Comparison of ENCODE assay signal across 12 mouse cellular contexts in the genomic region with DNA sequence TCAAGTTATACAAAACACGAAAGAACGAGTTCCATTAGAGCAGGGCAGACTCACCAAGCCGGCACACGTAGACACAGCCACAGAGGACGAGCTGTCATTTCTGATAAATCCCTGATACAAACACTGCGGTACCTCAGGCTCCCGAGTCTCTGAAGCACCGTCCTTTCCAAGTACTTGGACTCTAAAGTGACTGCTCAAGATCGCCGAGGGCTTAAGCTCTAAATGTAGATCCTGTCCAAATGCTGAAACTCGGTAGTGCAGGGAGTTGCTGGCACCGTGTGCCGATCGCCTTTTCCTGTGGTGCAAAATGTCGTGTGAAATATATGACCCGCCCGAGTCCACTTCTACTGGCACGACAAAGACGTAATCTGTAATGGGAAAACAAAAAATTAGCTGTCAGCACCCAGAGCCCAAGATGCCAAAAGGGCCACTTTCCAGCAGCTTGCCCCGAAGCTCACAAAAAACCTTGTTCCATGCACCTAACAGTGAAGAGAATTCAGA. TPM values are rescaled to one million over a fixed set of nuclear protein-coding genes. Genes with fewer than 3 reads are reported as not detected.
DNase-seq lines count a peak whose midpoint lies in the region; ATAC-seq and TF ChIP-seq lines count a peak whose summit lies in the region.
"Had no signal": no experiment of that assay in that cellular context is flagged by ENCODE, and none has a peak within 500 bp of the region (broad histone marks: within the 10 kb centered on the region; RNA-seq: fewer than 3 reads in every experiment).

No protein-coding gene starts in this region.

- H3K4me2 ChIP-seq in forebrain, embryonic 13.5 days, result peak overlapping the region; percentile 48
- H3K4me2 ChIP-seq in forebrain, embryonic 11.5 days (ENCODE audit: low read depth, low read length, severe bottlenecking), result no peak overlapping the region
- peak overlapping the region; percentile 23; the same call in 1 of the 2 replicates for H3K4me2 ChIP-seq in midbrain, embryonic 13.5 days (replicated peaks)
- H3K4me2 ChIP-seq in forebrain, postnatal 0 days (ENCODE audit: low read depth), result peak overlapping the region; percentile 42

- WGBS in forebrain, embryonic 13.5 days, result 37% methylated on average over 20 of the region's 20 CpGs
- 61% methylated on average over 20 of the region's 20 CpGs for WGBS in forebrain, embryonic 11.5 days
- 52% methylated on average over 20 of the region's 20 CpGs for WGBS in midbrain, embryonic 13.5 days
- 78% methylated on average over 20 of the region's 20 CpGs for WGBS in midbrain, embryonic 10.5 days
- 23% methylated on average over 20 of the region's 20 CpGs for WGBS in forebrain, postnatal 0 days
- WGBS in thymus, adult 2 months, result 73% methylated on average over 20 of the region's 20 CpGs

- H3K9ac ChIP-seq in forebrain, embryonic 13.5 days, result peak overlapping the region; percentile 36
- no peak overlapping the region for H3K9ac ChIP-seq in forebrain, embryonic 11.5 days (ENCODE audit: low read length)
- no peak overlapping the region for H3K9ac ChIP-seq in midbrain, embryonic 13.5 days (replicated peaks)
- peak overlapping the region; percentile 11; the same call in 1 of the 2 replicates for H3K9ac ChIP-seq in forebrain, postnatal 0 days

- H3K4me1 ChIP-seq in forebrain, embryonic 13.5 days, result peaks cover 35% of the 10 kb centered on the region
- H3K4me1 ChIP-seq in forebrain, embryonic 11.5 days (replicated peaks; ENCODE audit: control insufficient read depth, insufficient read depth, low read length), result peaks cover 10% of the 10 kb centered on the region
- peaks cover 30% of the 10 kb centered on the region for H3K4me1 ChIP-seq in midbrain, embryonic 13.5 days (replicated peaks)
- peaks cover 17% of the 10 kb centered on the region for H3K4me1 ChIP-seq in midbrain, embryonic 10.5 days
- no peaks in the 10 kb centered on the region for H3K4me1 ChIP-seq in forebrain, postnatal 0 days (ENCODE audit: insufficient read depth)
- no peaks in the 10 kb centered on the region for H3K4me1 ChIP-seq in thymus, adult 2 months (replicated peaks; ENCODE audit: control insufficient read depth, insufficient read depth, low read length)

- H3K27me3 ChIP-seq in forebrain, embryonic 13.5 days, result peaks cover 7% of the 10 kb centered on the region
- H3K27me3 ChIP-seq in forebrain, embryonic 11.5 days (ENCODE audit: control insufficient read depth, insufficient read depth, low read length), result peaks cover 23% of the 10 kb centered on the region
- H3K27me3 ChIP-seq in midbrain, embryonic 13.5 days, result peaks cover 31% of the 10 kb centered on the region
- H3K27me3 ChIP-seq in midbrain, embryonic 10.5 days (ENCODE audit: low read depth, poor library complexity, severe bottlenecking), result peaks cover 38% of the 10 kb centered on the region
- no peaks in the 10 kb centered on the region for H3K27me3 ChIP-seq in forebrain, postnatal 0 days (ENCODE audit: insufficient read depth, low read length)
- no peaks in the 10 kb centered on the region for H3K27me3 ChIP-seq in thymus, adult 2 months (ENCODE audit: control insufficient read depth, insufficient read depth, low read length)

- no peak for TF ChIP-seq CTCF in forebrain, postnatal 0 days (IDR thresholded peaks at IDR 0.05; ENCODE audit: low read depth)
- no peak for TF ChIP-seq CTCF in thymus, adult 2 months (IDR thresholded peaks at IDR 0.05; ENCODE audit: borderline replicate concordance, control insufficient read depth, extremely low read depth, insufficient read depth, low read length, poor library complexity)

- ATAC-seq in forebrain, embryonic 13.5 days, result peak; percentile 17; the same call in 1 of the 2 replicates
- ATAC-seq in forebrain, embryonic 11.5 days (replicated peaks; ENCODE audit: low FRiP score), result no peak
- no peak for ATAC-seq in midbrain, embryonic 13.5 days
- no peak for ATAC-seq in forebrain, postnatal 0 days

- no peaks in the 10 kb centered on the region for H3K36me3 ChIP-seq in forebrain, embryonic 13.5 days (ENCODE audit: poor library complexity, severe bottlenecking)
- H3K36me3 ChIP-seq in forebrain, embryonic 11.5 days (ENCODE audit: control insufficient read depth, insufficient read depth, low read length), result no peaks in the 10 kb centered on the region
- H3K36me3 ChIP-seq in midbrain, embryonic 13.5 days, result no peaks in the 10 kb centered on the region
- H3K36me3 ChIP-seq in midbrain, embryonic 10.5 days, result no peaks in the 10 kb centered on the region
- no peaks in the 10 kb centered on the region for H3K36me3 ChIP-seq in forebrain, postnatal 0 days (ENCODE audit: insufficient read depth)
- H3K36me3 ChIP-seq in thymus, adult 2 months (ENCODE audit: control insufficient read depth, insufficient read depth, low read length), result no peaks in the 10 kb centered on the region

- TF ChIP-seq POLR2A in thymus, adult 2 months (IDR thresholded peaks at IDR 0.05; ENCODE audit: control insufficient read depth, extremely low read depth, insufficient read depth, low read length, poor library complexity), result no peak

- H3K9me3 ChIP-seq in forebrain, embryonic 13.5 days (replicated peaks), result no peaks in the 10 kb centered on the region
- no peaks in the 10 kb centered on the region for H3K9me3 ChIP-seq in forebrain, embryonic 11.5 days (ENCODE audit: control insufficient read depth, low read length)
- H3K9me3 ChIP-seq in midbrain, embryonic 13.5 days, result no peaks in the 10 kb centered on the region
- H3K9me3 ChIP-seq in midbrain, embryonic 10.5 days (replicated peaks), result no peaks in the 10 kb centered on the region
- H3K9me3 ChIP-seq in forebrain, postnatal 0 days (ENCODE audit: low read length), result no peaks in the 10 kb centered on the region

- H3K27ac ChIP-seq in forebrain, embryonic 13.5 days, result peak overlapping the region; percentile 44; the same call in 1 of the 2 replicates
- H3K27ac ChIP-seq in forebrain, embryonic 11.5 days (ENCODE audit: low read depth, low read length), result no peak overlapping the region
- H3K27ac ChIP-seq in midbrain, embryonic 13.5 days, result no peak overlapping the region
- H3K27ac ChIP-seq in midbrain, embryonic 10.5 days (replicated peaks), result no peak overlapping the region
- no peak overlapping the region for H3K27ac ChIP-seq in forebrain, postnatal 0 days (ENCODE audit: low read depth, low read length)
- no peak overlapping the region for H3K27ac ChIP-seq in thymus, adult 2 months (ENCODE audit: control insufficient read depth, insufficient read depth, low read length)

- H3K4me3 ChIP-seq in forebrain, embryonic 13.5 days, result peak overlapping the region; percentile 27
- no peak overlapping the region for H3K4me3 ChIP-seq in forebrain, embryonic 11.5 days (ENCODE audit: low read depth, low read length)
- H3K4me3 ChIP-seq in midbrain, embryonic 13.5 days (replicated peaks), result no peak overlapping the region
- no peak overlapping the region for H3K4me3 ChIP-seq in midbrain, embryonic 10.5 days
- H3K4me3 ChIP-seq in forebrain, postnatal 0 days (ENCODE audit: low read depth, low read length), result peak overlapping the region; percentile 22
- H3K4me3 ChIP-seq in thymus, adult 2 months (ENCODE audit: control insufficient read depth, insufficient read depth, low read length), result no peak overlapping the region

- DNase-seq in forebrain, embryonic 11.5 days (ENCODE audit: low spot score), result no peak
- DNase-seq in midbrain, embryonic 10.5 days (ENCODE audit: low spot score), result no peak
- no peak for DNase-seq in forebrain, postnatal 0 days
- DNase-seq in retina, postnatal 1 day, result peak; percentile 81
- DNase-seq in thymus, adult 2 months, result no peak
- DNase-seq in T-cell, adult 2 months (ENCODE audit: low spot score), result no peak
- DNase-seq: heart, postnatal 36 days had no signal

RNA-seq across cellular contexts. Expression of gene Adamts18, which starts 3.7 kb away (rescaled TPM):
- polyA plus RNA-seq in forebrain, embryonic 13.5 days (2015; fragmentation: Nextera tagmentation; extraction: Ambion mirVana), result 8.3 and 14.3 TPM in 2 replicates
- polyA plus RNA-seq in forebrain, embryonic 11.5 days (2014; fragmentation: Nextera tagmentation; extraction: Ambion mirVana), result 4.8 TPM in 2 replicates
- polyA plus RNA-seq in midbrain, embryonic 13.5 days (2015; fragmentation: Nextera tagmentation; extraction: Ambion mirVana), result 3.1 and 4.5 TPM in 2 replicates
- polyA plus RNA-seq in midbrain, embryonic 10.5 days (2016; fragmentation: Nextera tagmentation; extraction: Ambion mirVana), result 0.73 and 1.00 TPM in 2 replicates
- total RNA-seq in forebrain, postnatal 0 days (2014; rRNA removed), result 8.9 and 9.2 TPM in 2 replicates
- polyA plus RNA-seq in forebrain, postnatal 0 days (2015; fragmentation: Nextera tagmentation; extraction: Ambion mirVana), result 3.6 and 4.7 TPM in 2 replicates
- polyA plus RNA-seq in thymus, adult 2 months (2012; rRNA removed), result 0.14 and 0.74 TPM in 2 replicates
- total RNA-seq: gastrocnemius, adult 18-20 months; heart, postnatal 36 days; megakaryocyte progenitor cell, adult 5-6 weeks had no signal
- polyA plus RNA-seq: C2C12 had no signal

Comparison
In these comparisons a context has a peak if more than half of its experiments do, and no peak if none do; other contexts are left out.
1. H3K4me3 ChIP-seq: peak in forebrain, embryonic 13.5 days (single experiment) and forebrain, postnatal 0 days (single experiment); none in forebrain, embryonic 11.5 days (single experiment), midbrain, embryonic 13.5 days (single experiment), midbrain, embryonic 10.5 days (single experiment) and thymus, adult 2 months (single experiment).
2. H3K9ac ChIP-seq: peak in forebrain, embryonic 13.5 days (single experiment) and forebrain, postnatal 0 days (single experiment); none in forebrain, embryonic 11.5 days (single experiment) and midbrain, embryonic 13.5 days (single experiment).